Mouse (Mus musculus) neural tube, embryonic 13.5 days (tissue): ENCODE measurements around the gene Atg9b. TPM values are rescaled to one million over a fixed set of nuclear protein-coding genes. Genes with fewer than 3 reads are reported as not detected.

ENCODE experiments used
- ATAC-seq: fragments of 200-750 bp; cut with Nextera tagmentation; 2 replicates; pipeline ENCODE4 v1.8.0; 2017; ENCODE audit warnings: low read depth, mild to moderate bottlenecking, moderate TSS enrichment, moderate library complexity
- H3K27ac ChIP-seq: fragments of 300-500 bp; sonication (generic); replicated peaks from 2 replicates; pipeline ENCODE4 v1.5.1; 2015; ENCODE audit warnings: moderate library complexity, mild to moderate bottlenecking, inconsistent platforms
- H3K27me3 ChIP-seq: fragments of 300-500 bp; sonication (generic); 2 replicates; pipeline ENCODE4 v1.6.1; 2015; ENCODE audit warnings: mild to moderate bottlenecking, inconsistent platforms
- H3K36me3 ChIP-seq: fragments of 300-500 bp; sonication (generic); 2 replicates; pipeline ENCODE4 v1.6.1; 2015; ENCODE audit warnings: mild to moderate bottlenecking, inconsistent platforms
- H3K4me1 ChIP-seq: fragments of 300-500 bp; sonication (generic); replicated peaks from 2 replicates; pipeline ENCODE4 v1.6.1; 2015; ENCODE audit warnings: inconsistent platforms
- H3K4me2 ChIP-seq: fragments of 300-500 bp; sonication (generic); 2 replicates; pipeline ENCODE4 v1.6.1; 2015; ENCODE audit warnings: inconsistent platforms, mild to moderate bottlenecking, moderate library complexity
- H3K4me3 ChIP-seq: fragments of 300-500 bp; sonication (generic); 2 replicates; pipeline ENCODE4 v1.5.1; 2015; ENCODE audit warnings: mild to moderate bottlenecking, inconsistent platforms
- H3K9ac ChIP-seq: fragments of 300-500 bp; sonication (generic); 2 replicates; pipeline ENCODE4 v1.6.1; 2015; ENCODE audit warnings: moderate library complexity, mild to moderate bottlenecking, inconsistent platforms
- H3K9me3 ChIP-seq: fragments of 300-500 bp; sonication (generic); 2 replicates; pipeline ENCODE4 v1.6.1; 2016; ENCODE audit warnings: inconsistent platforms
- WGBS: fragments of 180-500 bp; shearing (Covaris S2); methylation state at CpG from one replicate; pipeline ENCODE4 v1.1.7; 2015; 5-methylcytosine and 5-hydroxymethylcytosine counted together
- polyA plus RNA-seq: library from polyadenylated mRNA; unstranded; fragments of >200 nt; fragmentation: Nextera tagmentation; extraction: Ambion mirVana; gene quantifications from 2 replicates; pipeline ENCODE4 v1.2.1, GENCODE M21; 2015

The Atg9b gene
- polyA plus RNA-seq, 1 experiment from 2014 or later, result 1.1 TPM

- Histone ChIP-seq H3K27ac (peak overlapping the region; percentile 97), H3K27me3 (peaks cover 2% of the 10 kb centered on the region), H3K36me3 (peaks cover 12% of the 10 kb centered on the region), H3K4me2 (peak overlapping the region; percentile 41), H3K4me1 (peaks cover 57% of the 10 kb centered on the region), H3K9me3 (no peaks in the 10 kb centered on the region), H3K9ac (peak overlapping the region; percentile 70), H3K4me3 (no peak overlapping the region)
- peak; percentile 62 for ATAC-seq
- 8% methylated on average over 2 of the region's 2 CpGs for WGBS
These were observed 47.9 kb downstream of the Atg9b start for GRCm38 (mm10) chr5:24343977-24344436.

- peak overlapping the region; percentile 70; the same call in 1 of the 2 replicates for H3K9ac ChIP-seq
- peaks cover 18% of the 10 kb centered on the region for H3K36me3 ChIP-seq
- no peaks in the 10 kb centered on the region for H3K9me3 ChIP-seq
- H3K4me1 ChIP-seq, result peaks cover 53% of the 10 kb centered on the region
- peak overlapping the region; percentile 97 for H3K27ac ChIP-seq
- no peak for ATAC-seq
- H3K4me3 ChIP-seq, result no peak overlapping the region
- no peaks in the 10 kb centered on the region for H3K27me3 ChIP-seq
- H3K4me2 ChIP-seq, result no peak overlapping the region; the same call in 1 of the 2 replicates
These were observed 48.6 kb downstream of the Atg9b start for GRCm38 (mm10) chr5:24343379-24343778.

GRCm38 (mm10) chr5:24342966-24343365 is 49.0 kb downstream of the Atg9b start:
- 58% methylated on average over 8 of the region's 8 CpGs for WGBS
- Histone ChIP-seq H3K9me3 (no peaks in the 10 kb centered on the region), H3K27me3 (no peaks in the 10 kb centered on the region), H3K36me3 (peaks cover 18% of the 10 kb centered on the region), H3K4me2 (no peak overlapping the region), H3K4me3 (no peak overlapping the region), H3K9ac (peak overlapping the region; percentile 31; the same call in 1 of the 2 replicates), H3K27ac (peak overlapping the region; percentile 97; the same call in 1 of the 2 replicates), H3K4me1 (peaks cover 52% of the 10 kb centered on the region)
- no peak for ATAC-seq

- Histone ChIP-seq H3K27ac (peak overlapping the region; percentile 97; the same call in 1 of the 2 replicates), H3K27me3 (no peaks in the 10 kb centered on the region), H3K9me3 (no peaks in the 10 kb centered on the region), H3K4me2 (no peak overlapping the region), H3K36me3 (peaks cover 18% of the 10 kb centered on the region), H3K4me3 (no peak overlapping the region), H3K4me1 (peaks cover 52% of the 10 kb centered on the region), H3K9ac (0 out of 2 replicates have a peak overlapping the region, but pooled peaks have one; percentile 31)
- WGBS, result 85% methylated on average over 14 of the region's 14 CpGs
- ATAC-seq, result no peak
These were observed 49.6 kb downstream of the Atg9b start for GRCm38 (mm10) chr5:24342205-24342963.

- peaks cover 50% of the 10 kb centered on the region for H3K4me1 ChIP-seq
- peaks cover 16% of the 10 kb centered on the region for H3K36me3 ChIP-seq
- H3K4me3 ChIP-seq, result no peak overlapping the region
- H3K4me2 ChIP-seq, result no peak overlapping the region
- 79% methylated on average over 2 of the region's 2 CpGs for WGBS
- no peak for ATAC-seq
- peak overlapping the region; percentile 52; the same call in 1 of the 2 replicates for H3K9ac ChIP-seq
- H3K27me3 ChIP-seq, result no peaks in the 10 kb centered on the region
- H3K27ac ChIP-seq, result no peak overlapping the region
- H3K9me3 ChIP-seq, result no peaks in the 10 kb centered on the region
These were observed 54.1 kb downstream of the Atg9b start for GRCm38 (mm10) chr5:24337821-24338220.

- Histone ChIP-seq H3K27me3 (no peaks in the 10 kb centered on the region), H3K4me3 (no peak overlapping the region), H3K9me3 (no peaks in the 10 kb centered on the region), H3K9ac (peak overlapping the region; percentile 52; the same call in 1 of the 2 replicates), H3K36me3 (peaks cover 21% of the 10 kb centered on the region), H3K4me1 (peaks cover 48% of the 10 kb centered on the region), H3K4me2 (no peak overlapping the region), H3K27ac (peak overlapping the region; percentile 46; the same call in 1 of the 2 replicates)
- 39% methylated on average over 9 of the region's 9 CpGs for WGBS
- no peak for ATAC-seq
These were observed 54.6 kb downstream of the Atg9b start for GRCm38 (mm10) chr5:24337366-24337765.

GRCm38 (mm10) chr5:24335888-24336511 is 55.9 kb downstream of the Atg9b start:
- WGBS, result 3% methylated on average over 3 of the region's 3 CpGs
- H3K9me3 ChIP-seq, result no peaks in the 10 kb centered on the region
- H3K27me3 ChIP-seq, result no peaks in the 10 kb centered on the region
- no peak overlapping the region for H3K4me3 ChIP-seq
- peak overlapping the region; percentile 52 for H3K9ac ChIP-seq
- peak overlapping the region; percentile 39; the same call in 1 of the 2 replicates for H3K27ac ChIP-seq
- no peak overlapping the region for H3K4me2 ChIP-seq
- ATAC-seq, result peak; percentile 81
- peaks cover 43% of the 10 kb centered on the region for H3K4me1 ChIP-seq
- H3K36me3 ChIP-seq, result peaks cover 32% of the 10 kb centered on the region

- no peaks in the 10 kb centered on the region for H3K27me3 ChIP-seq
- H3K4me1 ChIP-seq, result peaks cover 50% of the 10 kb centered on the region
- H3K27ac ChIP-seq, result 0 out of 2 replicates have a peak overlapping the region, but pooled peaks have one; percentile 43
- 18% methylated on average over 3 of the region's 3 CpGs for WGBS
- ATAC-seq, result no peak
- no peak overlapping the region for H3K9ac ChIP-seq
- H3K9me3 ChIP-seq, result no peaks in the 10 kb centered on the region
- no peak overlapping the region for H3K4me3 ChIP-seq
- no peak overlapping the region for H3K4me2 ChIP-seq
- peaks cover 34% of the 10 kb centered on the region for H3K36me3 ChIP-seq
These were observed 57.2 kb downstream of the Atg9b start for GRCm38 (mm10) chr5:24334749-24335148.

Other genes starting within 250 kb of the Atg9b start
- 14.1 and 16.6 TPM in 2 replicates for gene Nupl2, start 227.2 kb downstream of the Atg9b start, polyA plus RNA-seq
- gene Kcnh2, start 40.5 kb downstream of the Atg9b start, polyA plus RNA-seq, result 13.5 and 15.5 TPM in 2 replicates
- gene Nos3, start 27.3 kb downstream of the Atg9b start, polyA plus RNA-seq, result 9.3 and 9.6 TPM in 2 replicates
- gene Abcb8, start 1.5 kb upstream of the Atg9b start, polyA plus RNA-seq, result 46.7 and 47.4 TPM in 2 replicates
- 1.8 and 3.0 TPM in 2 replicates for gene Asic3, start 21.2 kb upstream of the Atg9b start, polyA plus RNA-seq
- 93.2 and 102 TPM in 2 replicates for gene Cdk5, start 31.4 kb upstream of the Atg9b start, polyA plus RNA-seq
- gene Slc4a2, start 31.7 kb upstream of the Atg9b start, polyA plus RNA-seq, result 18.5 and 24.6 TPM in 2 replicates
- 89.4 and 102 TPM in 2 replicates for gene Fastk, start 53.1 kb upstream of the Atg9b start, polyA plus RNA-seq
- gene Tmub1, start 55.7 kb upstream of the Atg9b start, polyA plus RNA-seq, result 51.2 TPM in 2 replicates
- 64.6 and 80.9 TPM in 2 replicates for gene Agap3, start 60.0 kb upstream of the Atg9b start, polyA plus RNA-seq
- 11.2 and 16.1 TPM in 2 replicates for gene Gbx1, start 135.1 kb upstream of the Atg9b start, polyA plus RNA-seq
- 0.15 and 0.25 TPM in 2 replicates for gene Asb10, start 148.8 kb upstream of the Atg9b start, polyA plus RNA-seq
- gene 4931409K22Rik, start 164.7 kb upstream of the Atg9b start, polyA plus RNA-seq, result 0.08 and 0.17 TPM in 2 replicates
- gene Abcf2, start 185.3 kb upstream of the Atg9b start, polyA plus RNA-seq, result 91.2 and 99.1 TPM in 2 replicates
- gene Chpf2, start 194.6 kb upstream of the Atg9b start, polyA plus RNA-seq, result 19.1 and 19.9 TPM in 2 replicates
- gene Smarcd3, start 232.3 kb upstream of the Atg9b start, polyA plus RNA-seq, result 91.1 and 99.2 TPM in 2 replicates